Mouse (Mus musculus): ENCODE results near the gene Tmem203.
A peak's percentile ranks its signal among the peaks of the same experiment; 100 is the strongest.

Tmem203 gene

GRCm38 (mm10) chr2:25292856-25293255 lies 37.6 kb downstream of the Tmem203 start:
- DNase-seq: peak; percentile 95

GRCm38 (mm10) chr2:25293706-25294105 lies 38.5 kb downstream of the Tmem203 start:
- DNase-seq: no peak

GRCm38 (mm10) chr2:25297093-25297492 lies 41.9 kb downstream of the Tmem203 start:
- DNase-seq: no peak

GRCm38 (mm10) chr2:25298046-25298445 lies 42.8 kb downstream of the Tmem203 start:
- no peak for DNase-seq

- DNase-seq: no peak
Observed at GRCm38 (mm10) chr2:25303452-25303851, 48.2 kb downstream of the Tmem203 start.

GRCm38 (mm10) chr2:25303931-25304656 lies 48.9 kb downstream of the Tmem203 start:
- DNase-seq: no peak

- DNase-seq: peak; percentile 88
Observed at GRCm38 (mm10) chr2:25304657-25305541, 49.7 kb downstream of the Tmem203 start.
